Mouse (Mus musculus) right cerebral cortex, postnatal 10 days (tissue): Measurements from ENCODE around the gene Lrrc4c.

ENCODE experiments used
- DNase-seq, 2 experiments: peaks; one replicate each; pipeline ENCODE4 v3.0.0; 2021; ENCODE audit warnings: low spot score in 2 of 2

Gene Lrrc4c

GRCm38 (mm10) chr2:97469396-97469795 lies 1151.4 kb downstream of the Lrrc4c start:
- DNase-seq = no peak

DNA sequence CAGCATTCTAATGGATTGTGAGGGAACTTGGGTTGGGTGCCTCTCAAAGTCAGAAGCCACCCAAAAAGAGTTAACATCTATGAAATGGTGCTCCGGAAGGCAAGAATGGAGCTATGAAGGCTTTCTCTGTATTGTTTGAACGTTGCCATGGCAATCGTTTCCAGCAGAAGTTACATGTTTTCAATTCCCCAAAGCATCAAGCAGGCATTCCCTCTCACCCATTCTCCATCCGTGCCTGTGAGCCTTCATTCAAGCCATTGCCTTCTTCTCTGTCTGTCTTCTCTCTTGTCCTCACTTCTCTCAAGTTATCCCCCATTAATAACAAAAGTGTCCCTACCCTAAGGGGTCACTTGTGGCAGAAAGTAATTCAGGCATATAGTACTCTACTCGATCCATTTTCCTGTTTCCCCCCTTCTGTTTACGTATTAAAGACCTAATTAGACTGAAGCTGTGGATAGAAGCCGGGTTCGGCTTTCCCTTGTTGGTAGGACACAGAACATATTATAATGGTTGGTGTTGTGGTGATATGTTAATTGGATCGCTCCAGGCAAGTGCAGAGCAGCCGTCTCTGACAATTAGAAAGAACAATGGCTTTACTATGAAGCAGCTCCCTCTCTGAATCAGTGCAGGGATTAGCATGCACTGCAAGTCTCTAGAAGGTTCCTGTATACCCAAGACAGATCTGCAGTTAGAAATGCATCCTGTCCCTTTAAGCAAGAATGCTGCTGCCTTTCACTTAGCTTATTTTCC lies 1160.4 kb downstream of the Lrrc4c start:
- DNase-seq = peak; percentile 43 to 55

- DNase-seq = peak; percentile 74 to 76
Observed at GRCm38 (mm10) chr2:97478925-97479298, 1160.9 kb downstream of the Lrrc4c start.

DNA sequence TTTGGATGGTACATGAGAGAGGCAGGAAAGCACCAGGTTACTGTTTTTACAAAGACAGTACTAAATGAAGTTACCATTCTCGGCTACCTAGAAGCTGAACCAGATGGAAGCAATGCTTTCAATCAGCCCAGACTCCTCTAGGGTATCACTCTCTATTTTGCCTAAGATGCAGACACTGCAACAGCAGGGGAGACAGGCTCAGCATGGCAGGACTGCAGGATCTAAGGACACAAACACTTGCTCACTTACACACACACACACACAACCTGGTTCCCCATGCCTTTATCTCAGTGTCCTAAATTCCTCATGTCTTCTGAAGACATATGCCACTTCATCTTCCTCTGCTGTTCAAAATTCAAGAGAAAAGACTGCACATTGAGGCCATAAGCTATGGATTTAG lies 1167.0 kb downstream of the Lrrc4c start:
- no peak for DNase-seq

DNA sequence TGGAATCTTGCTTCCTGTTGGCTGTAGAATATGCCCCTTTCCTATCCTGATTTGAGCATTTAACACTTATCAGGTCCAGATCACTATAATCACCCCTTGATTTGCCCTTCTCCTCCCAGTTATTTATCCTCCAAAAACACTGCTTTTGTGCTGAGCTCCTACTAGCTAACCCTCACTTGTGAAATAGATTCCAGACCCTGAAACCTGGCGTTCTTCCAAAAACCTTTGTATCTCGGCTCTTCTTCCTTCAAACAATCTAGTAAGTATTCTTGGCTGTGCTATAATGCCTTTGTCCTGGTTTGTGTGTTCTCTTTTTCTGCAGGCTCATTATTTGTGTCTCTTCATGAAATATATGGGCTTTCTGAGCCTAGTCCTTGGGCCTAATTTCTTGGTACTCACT lies 1167.6 kb downstream of the Lrrc4c start:
- no peak for DNase-seq

GRCm38 (mm10) chr2:97487567-97487966 lies 1169.6 kb downstream of the Lrrc4c start:
- DNase-seq = no peak

DNA sequence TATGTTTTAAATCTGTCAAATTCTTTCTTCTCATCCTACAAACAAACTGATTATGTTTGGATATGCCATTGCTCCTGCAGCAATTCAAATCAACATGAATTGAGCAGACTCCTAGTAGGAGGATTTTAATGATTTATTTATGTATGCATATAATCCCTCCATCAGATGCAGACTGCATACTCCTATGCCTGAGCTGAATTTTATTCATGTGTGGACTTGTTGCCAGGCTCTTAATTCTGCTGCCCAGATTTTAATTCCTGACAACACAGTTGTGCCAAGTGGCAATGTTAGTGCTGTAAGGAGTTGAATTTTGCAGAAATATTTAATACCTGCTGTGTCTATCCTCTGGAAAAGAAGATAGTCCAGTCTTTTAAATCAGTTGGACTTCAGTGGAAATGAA lies 1179.1 kb downstream of the Lrrc4c start:
- DNase-seq = no peak

- no peak for DNase-seq
Observed at GRCm38 (mm10) chr2:97502501-97502900, 1184.5 kb downstream of the Lrrc4c start.

DNA sequence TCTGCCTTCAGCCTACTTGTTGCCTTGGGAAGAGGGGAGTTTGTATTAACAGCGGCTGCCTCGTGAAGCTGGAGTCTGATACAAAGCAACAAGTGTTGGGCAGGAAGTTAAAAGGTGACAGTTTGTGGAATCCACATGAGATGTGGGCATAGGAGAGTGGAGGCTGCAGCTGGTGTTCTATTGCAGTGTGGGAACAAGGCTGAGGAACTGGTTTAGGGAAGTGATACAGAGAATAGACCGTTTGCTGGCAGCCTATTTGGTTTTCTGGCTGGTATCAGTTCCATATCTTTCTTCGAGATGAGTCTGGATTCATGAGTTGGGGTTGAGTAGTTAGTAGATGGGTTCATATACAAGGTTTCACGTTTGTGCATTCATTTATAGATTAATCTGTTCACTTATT lies 1186.9 kb downstream of the Lrrc4c start:
- no peak for DNase-seq

DNA sequence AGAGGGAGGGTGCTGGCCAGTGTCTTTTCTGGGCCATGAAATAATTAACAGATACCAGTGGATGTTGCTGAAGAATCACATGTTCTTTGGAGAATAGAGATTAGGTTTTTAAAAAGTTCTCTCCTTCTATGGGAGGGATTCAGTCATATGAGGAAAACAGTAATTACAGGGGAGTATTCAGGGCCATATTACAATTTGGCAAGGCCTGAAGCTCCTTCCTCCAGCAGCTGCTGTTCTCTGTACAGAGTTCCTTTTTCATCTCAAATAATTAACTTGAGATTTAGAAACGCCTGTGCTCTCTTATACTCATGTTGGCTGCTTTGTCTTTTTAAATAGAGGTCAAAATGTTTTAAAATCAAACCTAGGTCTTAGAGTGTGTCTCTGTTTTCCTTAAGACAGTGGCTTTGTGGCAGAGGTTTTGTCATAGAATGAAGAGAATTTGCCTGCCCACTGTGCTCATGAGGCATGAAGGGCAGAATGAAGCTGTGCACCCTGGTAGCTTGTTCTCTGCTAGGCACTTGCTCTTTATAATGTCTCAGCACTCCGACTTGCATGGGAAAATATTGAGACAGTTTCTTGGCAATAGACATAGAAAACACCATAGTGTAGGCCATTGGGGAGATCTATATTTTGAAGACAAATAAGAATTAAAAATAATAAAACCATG lies 1206.4 kb downstream of the Lrrc4c start:
- DNase-seq = no peak

DNA sequence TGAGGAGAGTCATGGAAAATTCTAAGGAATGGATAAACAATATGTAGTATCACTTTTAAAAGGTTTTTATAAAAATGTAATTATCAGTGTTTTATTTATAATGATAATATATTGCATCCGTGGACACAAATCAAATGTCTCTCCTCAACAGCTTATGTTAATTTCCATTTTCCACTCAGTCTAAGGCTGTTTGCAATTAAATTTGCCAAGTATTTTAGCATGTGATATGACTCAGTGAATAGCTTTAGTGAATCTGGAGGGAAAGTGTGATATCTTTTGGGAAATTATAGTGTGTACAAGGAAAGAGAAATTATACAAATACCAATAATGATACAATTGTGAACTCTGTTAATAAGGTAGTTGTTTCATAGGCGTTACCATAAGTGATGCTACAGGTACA lies 1207.1 kb downstream of the Lrrc4c start:
- DNase-seq = no peak

DNA sequence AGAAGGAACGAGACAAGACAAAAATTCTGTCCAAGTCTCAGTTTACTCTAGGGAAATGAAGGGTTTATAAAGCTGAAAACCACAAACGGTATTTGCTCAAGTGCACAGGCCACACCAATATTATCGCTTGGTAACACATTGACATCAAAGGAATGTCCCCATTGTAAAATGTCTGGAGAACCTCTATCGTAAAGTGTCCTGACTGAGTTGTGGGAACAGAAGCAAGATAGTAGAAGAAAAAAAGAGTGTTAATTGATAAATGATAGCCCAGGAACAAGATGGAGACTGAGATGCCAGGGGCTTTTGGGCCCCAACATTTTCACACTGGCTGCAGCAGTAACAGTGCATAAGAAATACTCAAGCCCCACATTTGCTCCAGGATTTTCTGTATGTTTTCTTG lies 1212.7 kb downstream of the Lrrc4c start:
- DNase-seq = no peak

GRCm38 (mm10) chr2:97543691-97544672 lies 1226.0 kb downstream of the Lrrc4c start:
- DNase-seq = peak; percentile 29 to 46

GRCm38 (mm10) chr2:97544673-97545071 lies 1226.7 kb downstream of the Lrrc4c start:
- DNase-seq = no peak

DNA sequence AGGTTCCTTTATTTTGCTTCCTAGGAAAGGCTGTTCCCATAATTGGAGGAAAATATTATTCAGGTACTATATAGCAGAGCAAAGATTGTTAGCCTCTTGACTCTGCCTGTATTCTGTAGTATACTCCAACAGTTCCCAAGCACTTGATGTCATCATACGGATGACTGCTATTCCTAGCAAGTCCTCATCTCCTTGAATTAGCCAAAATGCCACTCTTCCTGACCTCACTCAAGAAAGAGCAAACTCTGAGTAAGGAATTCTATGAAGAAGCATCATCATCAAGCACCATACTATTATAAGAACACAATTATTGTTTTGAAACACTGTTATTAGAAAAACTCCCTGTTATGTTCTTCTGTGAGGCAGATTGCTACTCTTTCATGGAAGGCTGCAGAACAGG lies 1228.0 kb downstream of the Lrrc4c start:
- no peak for DNase-seq

DNA sequence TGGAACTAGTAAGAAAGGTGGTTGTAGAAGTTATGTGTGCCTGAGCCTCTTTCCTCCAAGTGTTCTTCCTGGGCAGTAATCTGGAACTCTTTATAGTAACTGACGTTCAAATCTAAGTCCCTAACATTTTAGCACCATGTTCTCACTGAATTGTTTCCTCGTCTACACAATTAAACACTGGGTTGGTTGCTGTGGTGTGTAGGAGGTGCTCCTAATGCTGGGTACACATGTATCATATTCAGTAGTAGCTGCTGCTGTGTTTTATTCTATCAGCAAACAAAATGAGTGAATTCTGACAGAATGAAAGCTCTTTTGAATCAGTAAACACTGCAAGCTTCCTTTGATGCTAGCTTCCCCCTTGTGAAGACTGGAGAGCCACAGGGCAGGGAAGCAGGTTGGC lies 1246.5 kb downstream of the Lrrc4c start:
- no peak for DNase-seq

DNA sequence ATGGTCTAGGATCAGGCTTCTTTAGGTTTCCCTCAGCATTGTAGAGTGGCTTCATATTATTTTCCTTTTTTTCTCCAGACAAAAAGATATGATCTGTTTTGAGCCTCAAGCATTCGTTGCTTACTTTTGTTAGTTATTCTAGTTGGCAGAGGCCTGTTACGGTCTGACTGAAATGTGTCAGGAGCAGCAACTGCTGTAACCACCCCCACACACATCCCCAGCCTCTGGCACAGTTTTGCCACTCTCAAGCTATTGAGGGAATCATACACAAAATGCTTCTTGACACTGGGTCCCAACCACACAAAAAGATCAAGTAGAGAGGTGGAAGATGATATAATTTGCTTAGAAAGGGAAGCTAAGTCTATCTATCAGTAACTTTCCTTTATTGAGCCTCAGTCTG lies 1251.0 kb downstream of the Lrrc4c start:
- DNase-seq = no peak

DNA sequence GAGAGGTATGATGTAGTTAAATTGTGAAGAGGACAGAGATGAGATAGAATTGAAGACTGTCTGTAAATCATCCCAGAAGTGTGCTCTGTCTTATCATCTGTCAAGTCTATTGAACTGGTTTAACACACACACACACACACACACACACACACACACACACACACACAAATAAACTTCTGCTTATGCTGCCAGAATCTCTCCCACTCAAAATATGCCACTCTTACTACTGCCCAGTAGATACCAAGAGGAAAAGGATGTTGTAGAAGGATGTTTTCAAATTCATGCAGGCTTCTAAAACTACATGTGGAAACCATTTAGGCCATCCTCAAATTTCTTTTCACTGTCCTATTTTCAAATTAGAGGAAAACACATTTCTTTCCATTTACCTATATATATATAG lies 1257.0 kb downstream of the Lrrc4c start:
- DNase-seq = peak in 1 of 2 experiments; percentile 29

DNA sequence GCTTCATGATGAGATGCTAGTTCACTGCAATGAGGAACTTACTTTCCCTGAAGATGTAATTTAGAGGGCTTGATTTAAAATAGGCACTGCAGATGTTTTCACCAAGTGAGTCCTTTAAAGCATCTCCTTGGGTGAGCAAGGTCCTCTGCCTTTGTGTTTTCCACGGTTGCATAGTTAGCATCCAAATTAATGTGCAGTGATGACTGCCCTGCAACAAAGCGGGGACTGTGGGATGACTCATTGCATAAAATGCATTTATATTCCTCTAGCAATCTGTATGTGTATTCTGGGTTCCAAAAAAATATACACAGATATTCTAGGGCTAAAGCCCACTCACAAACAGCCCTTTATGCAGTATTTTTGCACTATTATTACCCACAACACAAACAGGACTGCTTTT lies 1263.2 kb downstream of the Lrrc4c start:
- peak in 1 of 2 experiments; percentile 28 for DNase-seq

GRCm38 (mm10) chr2:97586322-97586721 lies 1268.4 kb downstream of the Lrrc4c start:
- no peak for DNase-seq

- DNase-seq = no peak
Observed at GRCm38 (mm10) chr2:97590563-97590962, 1272.6 kb downstream of the Lrrc4c start.

DNA sequence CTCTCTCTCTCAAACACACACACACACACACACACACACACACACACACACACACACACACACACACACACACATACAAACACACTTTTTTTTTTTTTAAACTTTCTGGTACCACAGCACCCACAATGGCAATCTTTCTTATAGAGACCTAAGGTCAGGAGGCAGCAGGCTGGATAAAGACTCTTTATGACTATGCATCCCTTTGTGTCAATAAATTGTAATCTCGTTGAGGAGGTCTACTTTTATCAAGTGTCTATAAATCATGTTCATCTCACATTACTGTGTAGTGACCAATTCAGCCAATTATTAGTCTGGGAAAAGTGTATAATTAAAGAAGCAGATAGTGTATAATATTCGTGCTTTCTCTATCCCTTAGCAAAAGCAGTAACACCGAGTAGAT lies 1286.2 kb downstream of the Lrrc4c start:
- no peak for DNase-seq
